ENCODE assay signal across 8 mouse cellular contexts in the genomic region with DNA sequence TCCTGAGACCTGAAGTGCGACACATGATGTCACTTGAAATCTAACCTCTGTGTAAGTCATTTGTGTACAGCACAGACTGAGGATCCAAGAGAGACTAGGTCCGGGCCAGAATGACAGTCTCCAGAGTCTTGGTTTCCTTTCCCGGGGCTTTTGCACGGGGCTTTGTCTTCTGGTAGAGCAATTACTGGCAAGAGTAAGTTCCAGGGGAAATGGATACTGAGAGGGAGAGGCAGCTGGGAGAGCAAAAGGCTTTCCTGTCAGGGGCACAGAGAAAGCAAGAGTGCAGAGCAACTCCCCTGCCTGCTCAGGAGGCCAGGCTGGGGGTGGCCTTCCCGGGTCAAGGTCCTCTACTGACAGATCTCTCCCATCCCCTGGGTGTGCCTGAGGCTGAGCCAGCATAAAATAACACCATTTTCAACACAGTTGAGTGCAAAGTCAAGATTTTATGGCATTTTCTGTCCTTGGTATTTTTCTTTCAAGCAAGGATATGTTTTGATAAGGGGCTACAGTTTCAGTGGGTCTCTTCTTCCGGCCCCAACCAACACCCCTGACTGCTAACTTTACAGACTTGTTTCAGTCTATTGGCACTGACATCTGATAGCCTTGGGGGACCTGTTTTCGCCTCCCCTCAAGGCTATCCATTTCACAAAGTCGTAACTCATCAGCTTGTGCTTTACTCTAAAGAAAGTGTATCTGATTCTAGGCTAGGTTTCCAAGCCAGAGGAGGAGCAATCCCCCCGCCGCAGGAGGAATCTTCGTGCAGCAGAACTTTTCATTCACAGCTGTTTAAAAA. TPM values are rescaled to one million over a fixed set of nuclear protein-coding genes. Genes with fewer than 3 reads are reported as not detected.
DNase-seq lines count a peak whose midpoint lies in the region; ATAC-seq lines count a peak whose summit lies in the region.
"Had no signal": no experiment of that assay in that cellular context is flagged by ENCODE, and none has a peak within 500 bp of the region (broad histone marks: within the 10 kb centered on the region; RNA-seq: fewer than 3 reads in every experiment).

No protein-coding gene starts in this region.

- ATAC-seq in liver, embryonic 15.5 days (ENCODE audit: insufficient read depth), result peak; percentile 57; the same call in 1 of the 2 replicates
- no peak for ATAC-seq in liver, embryonic 12.5 days
- ATAC-seq in embryonic facial prominence, embryonic 13.5 days (ENCODE audit: insufficient number of reproducible peaks, insufficient read depth, low FRiP score, low TSS enrichment, low read depth), result no peak
- ATAC-seq in intestine, embryonic 15.5 days, result peak; percentile 96
- no peak for ATAC-seq in neural tube, embryonic 13.5 days (ENCODE audit: low read depth)

- H3K27me3 ChIP-seq in liver, embryonic 15.5 days, result no peaks in the 10 kb centered on the region; the same call in 1 of the 2 replicates
- no peaks in the 10 kb centered on the region for H3K27me3 ChIP-seq in liver, embryonic 12.5 days (replicated peaks)
- H3K27me3 ChIP-seq in embryonic facial prominence, embryonic 13.5 days, result no peaks in the 10 kb centered on the region
- no peaks in the 10 kb centered on the region for H3K27me3 ChIP-seq in intestine, embryonic 15.5 days (replicated peaks)
- H3K27me3 ChIP-seq in neural tube, embryonic 13.5 days, result no peaks in the 10 kb centered on the region

- DNase-seq in urinary bladder, postnatal 36 days (ENCODE audit: low spot score in 2 of 2), result no peak
- no peak for DNase-seq in cerebellum, adult 9-11 months
- DNase-seq: right cerebral cortex, postnatal 14 days had no signal

- no peak overlapping the region for H3K9ac ChIP-seq in liver, embryonic 15.5 days
- no peak overlapping the region for H3K9ac ChIP-seq in liver, embryonic 12.5 days
- no peak overlapping the region for H3K9ac ChIP-seq in embryonic facial prominence, embryonic 13.5 days
- no peak overlapping the region for H3K9ac ChIP-seq in intestine, embryonic 15.5 days
- H3K9ac ChIP-seq in neural tube, embryonic 13.5 days, result no peak overlapping the region

- peaks cover 21% of the 10 kb centered on the region for H3K4me1 ChIP-seq in liver, embryonic 15.5 days (replicated peaks)
- peaks cover 17% of the 10 kb centered on the region for H3K4me1 ChIP-seq in liver, embryonic 12.5 days
- H3K4me1 ChIP-seq in embryonic facial prominence, embryonic 13.5 days, result peaks cover 33% of the 10 kb centered on the region
- H3K4me1 ChIP-seq in intestine, embryonic 15.5 days (replicated peaks), result peaks cover 7% of the 10 kb centered on the region; the same call in 1 of the 2 replicates
- H3K4me1 ChIP-seq in neural tube, embryonic 13.5 days (replicated peaks), result peaks cover 14% of the 10 kb centered on the region

- no peaks in the 10 kb centered on the region for H3K9me3 ChIP-seq in liver, embryonic 15.5 days (replicated peaks)
- H3K9me3 ChIP-seq in liver, embryonic 12.5 days (replicated peaks), result no peaks in the 10 kb centered on the region
- H3K9me3 ChIP-seq in embryonic facial prominence, embryonic 13.5 days, result no peaks in the 10 kb centered on the region
- no peaks in the 10 kb centered on the region for H3K9me3 ChIP-seq in intestine, embryonic 15.5 days
- H3K9me3 ChIP-seq in neural tube, embryonic 13.5 days, result no peaks in the 10 kb centered on the region

- H3K36me3 ChIP-seq in liver, embryonic 15.5 days (replicated peaks), result no peaks in the 10 kb centered on the region
- H3K36me3 ChIP-seq in liver, embryonic 12.5 days, result no peaks in the 10 kb centered on the region
- H3K36me3 ChIP-seq in embryonic facial prominence, embryonic 13.5 days, result no peaks in the 10 kb centered on the region
- H3K36me3 ChIP-seq in intestine, embryonic 15.5 days, result no peaks in the 10 kb centered on the region
- H3K36me3 ChIP-seq in neural tube, embryonic 13.5 days, result no peaks in the 10 kb centered on the region

- 45% methylated on average over 11 of the region's 11 CpGs for WGBS in liver, embryonic 15.5 days (ENCODE audit: insufficient replicate concordance)
- 54% methylated on average over 11 of the region's 11 CpGs for WGBS in liver, embryonic 12.5 days (ENCODE audit: insufficient replicate concordance)
- 20% methylated on average over 11 of the region's 11 CpGs for WGBS in embryonic facial prominence, embryonic 13.5 days
- WGBS in intestine, embryonic 15.5 days, result 38% methylated on average over 11 of the region's 11 CpGs
- 57% methylated on average over 11 of the region's 11 CpGs for WGBS in neural tube, embryonic 13.5 days

- no peak overlapping the region for H3K27ac ChIP-seq in liver, embryonic 15.5 days (replicated peaks)
- no peak overlapping the region for H3K27ac ChIP-seq in liver, embryonic 12.5 days
- peak overlapping the region; percentile 40 for H3K27ac ChIP-seq in embryonic facial prominence, embryonic 13.5 days
- peak overlapping the region; percentile 84 for H3K27ac ChIP-seq in intestine, embryonic 15.5 days
- H3K27ac ChIP-seq in neural tube, embryonic 13.5 days (replicated peaks), result 0 out of 2 replicates have a peak overlapping the region, but pooled peaks have one; percentile 15

- no peak overlapping the region for H3K4me3 ChIP-seq in liver, embryonic 15.5 days (replicated peaks)
- H3K4me3 ChIP-seq in liver, embryonic 12.5 days, result no peak overlapping the region
- H3K4me3 ChIP-seq in embryonic facial prominence, embryonic 13.5 days, result no peak overlapping the region
- H3K4me3 ChIP-seq in intestine, embryonic 15.5 days (replicated peaks), result no peak overlapping the region
- no peak overlapping the region for H3K4me3 ChIP-seq in neural tube, embryonic 13.5 days

- no peak overlapping the region for H3K4me2 ChIP-seq in liver, embryonic 15.5 days
- H3K4me2 ChIP-seq in liver, embryonic 12.5 days, result no peak overlapping the region
- H3K4me2 ChIP-seq in embryonic facial prominence, embryonic 13.5 days, result no peak overlapping the region
- peak overlapping the region; percentile 14; the same call in 1 of the 2 replicates for H3K4me2 ChIP-seq in intestine, embryonic 15.5 days (replicated peaks)
- no peak overlapping the region for H3K4me2 ChIP-seq in neural tube, embryonic 13.5 days

RNA-seq across cellular contexts. Expression of gene Traf1, which starts 21.5 kb away (rescaled TPM):
- 0.29 and 0.61 TPM in 2 replicates for polyA plus RNA-seq in liver, embryonic 15.5 days (2015; fragmentation: Nextera tagmentation; extraction: Ambion mirVana)
- 0.12 and 0.27 TPM in 2 replicates for polyA plus RNA-seq in liver, embryonic 12.5 days (2016; fragmentation: Nextera tagmentation; extraction: Ambion mirVana)
- 2.4 and 4.3 TPM in 2 replicates for polyA plus RNA-seq in embryonic facial prominence, embryonic 13.5 days (2015; fragmentation: Nextera tagmentation; extraction: Ambion mirVana)
- polyA plus RNA-seq in intestine, embryonic 15.5 days (2015; fragmentation: Nextera tagmentation; extraction: Ambion mirVana), result 2.5 TPM in 2 replicates
- polyA plus RNA-seq in neural tube, embryonic 13.5 days (2015; fragmentation: Nextera tagmentation; extraction: Ambion mirVana), result 1.7 and 2.9 TPM in 2 replicates

Comparison
In these comparisons a context has a peak if more than half of its experiments do, and no peak if none do; other contexts are left out.
1. ATAC-seq: peak in liver, embryonic 15.5 days (single experiment) and intestine, embryonic 15.5 days (single experiment); none in liver, embryonic 12.5 days (single experiment), embryonic facial prominence, embryonic 13.5 days (single experiment) and neural tube, embryonic 13.5 days (single experiment).
2. H3K27ac ChIP-seq: peak in embryonic facial prominence, embryonic 13.5 days (single experiment), intestine, embryonic 15.5 days (single experiment) and neural tube, embryonic 13.5 days (single experiment); none in liver, embryonic 15.5 days (single experiment) and liver, embryonic 12.5 days (single experiment).